Mouse (Mus musculus) megakaryocyte, embryonic 14.5 days (primary cell): ENCODE measurements around the gene Prkg2. TPM values are rescaled to one million over a fixed set of nuclear protein-coding genes. Genes with fewer than 3 reads are reported as not detected.

Experiments
- H3K27me3 ChIP-seq: replicated peaks from 2 replicates; pipeline ENCODE3; 2012; ENCODE audit warnings: inconsistent platforms
- H3K36me3 ChIP-seq: replicated peaks from 2 replicates; pipeline ENCODE3; 2012; ENCODE audit warnings: low read length, inconsistent platforms, mixed read lengths
- H3K4me1 ChIP-seq: 2 replicates; pipeline ENCODE4 v1.6.1; 2012; ENCODE audit warnings: inconsistent platforms
- H3K4me3 ChIP-seq: replicated peaks from 2 replicates; pipeline ENCODE3; 2012; ENCODE audit warnings: moderate library complexity, mild to moderate bottlenecking, inconsistent platforms
- H3K9me3 ChIP-seq: 2 replicates; pipeline ENCODE4 v1.6.1; 2012; ENCODE audit warnings: inconsistent platforms
- FLI1 ChIP-seq: IDR thresholded peaks from 2 replicates; pipeline ENCODE4 v1.6.1; 2012; ENCODE audit warnings: low read length, inconsistent platforms, mixed read lengths
- GATA1 ChIP-seq: IDR thresholded peaks from 3 replicates; pipeline ENCODE4 v1.6.1; 2012; ENCODE audit warnings: mixed read lengths, low read length, inconsistent platforms, borderline replicate concordance
- polyA plus RNA-seq: library from polyadenylated mRNA; stranded (reverse); fragments of >175 nt; gene quantifications from 2 replicates; pipeline ENCODE4 v1.2.3, GENCODE M21; 2012; ENCODE audit warnings: low replicate concordance; ENCODE audit not compliant: insufficient read depth

Gene Prkg2
- polyA plus RNA-seq, 1 experiment, result not detected

- peaks cover 4% of the 10 kb centered on the region for H3K4me1 ChIP-seq
- 0 out of 2 replicates have a peak, but pooled peaks cover 2% of the 10 kb centered on the region for H3K9me3 ChIP-seq
- no peaks in the 10 kb centered on the region for H3K36me3 ChIP-seq
- no peaks in the 10 kb centered on the region for H3K27me3 ChIP-seq
- no peak overlapping the region for H3K4me3 ChIP-seq
- no peak for TF ChIP-seq GATA1
- no peak for TF ChIP-seq FLI1
Observed at GRCm38 (mm10) chr5:98936650-98937049, 100.5 kb downstream of the Prkg2 start.

GRCm38 (mm10) chr5:98935930-98936329 lies 101.2 kb downstream of the Prkg2 start:
- peaks cover 3% of the 10 kb centered on the region for H3K4me1 ChIP-seq
- H3K4me3 ChIP-seq, result no peak overlapping the region

GRCm38 (mm10) chr5:98922921-98923320 lies 114.2 kb downstream of the Prkg2 start:
- H3K27me3 ChIP-seq, result no peaks in the 10 kb centered on the region
- no peaks in the 10 kb centered on the region for H3K4me1 ChIP-seq
- H3K4me3 ChIP-seq, result no peak overlapping the region
- no peak for TF ChIP-seq FLI1
- no peak for TF ChIP-seq GATA1
- H3K36me3 ChIP-seq, result no peaks in the 10 kb centered on the region
- H3K9me3 ChIP-seq, result 0 out of 2 replicates have a peak, but pooled peaks cover 4% of the 10 kb centered on the region

More at GRCm38 (mm10) chr5:98935930-98936329, 101.2 kb downstream of the Prkg2 start:
- Histone ChIP-seq H3K27me3 (no peaks in the 10 kb centered on the region), H3K36me3 (no peaks in the 10 kb centered on the region), H3K9me3 (0 out of 2 replicates have a peak, but pooled peaks cover 2% of the 10 kb centered on the region)
- TF ChIP-seq FLI1 (no peak), GATA1 (no peak)

- no peak overlapping the region for H3K4me3 ChIP-seq
- no peak for TF ChIP-seq FLI1
- no peak for TF ChIP-seq GATA1
- no peaks in the 10 kb centered on the region for H3K4me1 ChIP-seq
- 0 out of 2 replicates have a peak, but pooled peaks cover 4% of the 10 kb centered on the region for H3K9me3 ChIP-seq
- no peaks in the 10 kb centered on the region for H3K27me3 ChIP-seq
- no peaks in the 10 kb centered on the region for H3K36me3 ChIP-seq
Observed at GRCm38 (mm10) chr5:98921608-98922007, 115.5 kb downstream of the Prkg2 start.

- no peaks in the 10 kb centered on the region for H3K4me1 ChIP-seq
- no peaks in the 10 kb centered on the region for H3K27me3 ChIP-seq
- H3K9me3 ChIP-seq, result 0 out of 2 replicates have a peak, but pooled peaks cover 4% of the 10 kb centered on the region
- no peak overlapping the region for H3K4me3 ChIP-seq
- no peak for TF ChIP-seq GATA1
- TF ChIP-seq FLI1, result no peak
- no peaks in the 10 kb centered on the region for H3K36me3 ChIP-seq
Observed at GRCm38 (mm10) chr5:98918716-98919115, 118.4 kb downstream of the Prkg2 start.

- TF ChIP-seq FLI1, result no peak
- no peak for TF ChIP-seq GATA1
- no peaks in the 10 kb centered on the region for H3K27me3 ChIP-seq
- no peaks in the 10 kb centered on the region for H3K36me3 ChIP-seq
- H3K4me3 ChIP-seq, result no peak overlapping the region
- H3K9me3 ChIP-seq, result no peaks in the 10 kb centered on the region
- no peaks in the 10 kb centered on the region for H3K4me1 ChIP-seq
Observed at GRCm38 (mm10) chr5:98902339-98902738, 134.8 kb downstream of the Prkg2 start.

GRCm38 (mm10) chr5:98900926-98901325 lies 136.2 kb downstream of the Prkg2 start:
- no peak for TF ChIP-seq GATA1
- no peak for TF ChIP-seq FLI1
- no peak overlapping the region for H3K4me3 ChIP-seq

GRCm38 (mm10) chr5:98897946-98898345 lies 139.2 kb downstream of the Prkg2 start:
- no peak for TF ChIP-seq FLI1
- TF ChIP-seq GATA1, result no peak

More at GRCm38 (mm10) chr5:98900926-98901325, 136.2 kb downstream of the Prkg2 start:
- Histone ChIP-seq H3K9me3 (no peaks in the 10 kb centered on the region), H3K27me3 (no peaks in the 10 kb centered on the region), H3K4me1 (no peaks in the 10 kb centered on the region), H3K36me3 (no peaks in the 10 kb centered on the region)

GRCm38 (mm10) chr5:98894281-98894680 lies 142.9 kb downstream of the Prkg2 start:
- no peaks in the 10 kb centered on the region for H3K4me1 ChIP-seq
- no peaks in the 10 kb centered on the region for H3K36me3 ChIP-seq
- H3K4me3 ChIP-seq, result no peak overlapping the region
- H3K9me3 ChIP-seq, result 0 out of 2 replicates have a peak, but pooled peaks cover 5% of the 10 kb centered on the region
- no peaks in the 10 kb centered on the region for H3K27me3 ChIP-seq
- TF ChIP-seq GATA1, result no peak
- TF ChIP-seq FLI1, result no peak

More at GRCm38 (mm10) chr5:98897946-98898345, 139.2 kb downstream of the Prkg2 start:
- Histone ChIP-seq H3K4me1 (no peaks in the 10 kb centered on the region), H3K27me3 (no peaks in the 10 kb centered on the region), H3K9me3 (0 out of 2 replicates have a peak, but pooled peaks cover 5% of the 10 kb centered on the region), H3K36me3 (no peaks in the 10 kb centered on the region), H3K4me3 (no peak overlapping the region)

GRCm38 (mm10) chr5:98890544-98891050 lies 146.6 kb downstream of the Prkg2 start:
- H3K27me3 ChIP-seq, result no peaks in the 10 kb centered on the region
- H3K36me3 ChIP-seq, result no peaks in the 10 kb centered on the region
- no peak overlapping the region for H3K4me3 ChIP-seq
- 0 out of 2 replicates have a peak, but pooled peaks cover 5% of the 10 kb centered on the region for H3K9me3 ChIP-seq
- H3K4me1 ChIP-seq, result no peaks in the 10 kb centered on the region
- TF ChIP-seq GATA1, result no peak
- no peak for TF ChIP-seq FLI1
